Comparison of ENCODE assay signal across 8 mouse cellular contexts in the genomic region with DNA sequence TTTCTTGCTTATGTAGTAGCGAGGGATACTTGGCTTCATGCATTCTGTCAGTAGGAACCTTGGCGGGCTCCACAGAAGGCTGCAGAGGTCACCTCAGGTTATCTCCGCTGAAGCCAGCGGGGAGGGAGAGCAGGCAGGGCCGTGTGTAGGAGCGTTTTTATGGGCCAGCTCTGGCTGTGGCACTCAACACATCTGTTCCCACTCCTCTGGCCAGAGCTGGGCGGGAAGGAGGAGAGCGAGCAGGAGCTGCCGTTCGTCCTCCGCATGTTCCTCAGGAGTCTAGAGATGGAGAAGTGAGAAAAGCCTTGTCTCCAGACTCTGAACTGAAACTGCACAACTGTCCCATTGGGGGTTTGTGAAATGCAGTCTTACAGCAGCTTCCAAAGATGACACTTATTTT.
DNase-seq lines count a peak whose midpoint lies in the region; ATAC-seq lines count a peak whose summit lies in the region.

No protein-coding gene starts in this region.

- peak overlapping the region; percentile 6; the same call in 1 of the 2 replicates for H3K27ac ChIP-seq in limb, embryonic 13.5 days

- peaks cover 25% of the 10 kb centered on the region for H3K27me3 ChIP-seq in limb, embryonic 13.5 days

- no peaks in the 10 kb centered on the region for H3K9me3 ChIP-seq in limb, embryonic 13.5 days

- peaks cover 76% of the 10 kb centered on the region for H3K4me1 ChIP-seq in limb, embryonic 13.5 days

- peak; percentile 30 for DNase-seq in cerebellum, adult 9-11 months
- peak; percentile 17 for DNase-seq in ZHBTc4 (ENCODE audit: low read depth, low spot score)
- peak; percentile 27 to 65 for DNase-seq in gastrocnemius, postnatal 4 days (ENCODE audit: low spot score in 2 of 2)
- DNase-seq in left cerebral cortex, postnatal 4 days: no peak
- DNase-seq in left cerebral cortex, postnatal 10 days (ENCODE audit: extremely low spot score in 1 of 2, low spot score in 2 of 2): no peak
- no peak for DNase-seq in layer of hippocampus, adult 11-12 months (ENCODE audit: low spot score)

- no peaks in the 10 kb centered on the region for H3K36me3 ChIP-seq in limb, embryonic 13.5 days

- H3K4me2 ChIP-seq in limb, embryonic 13.5 days (replicated peaks): peak overlapping the region; percentile 37

- H3K4me3 ChIP-seq in limb, embryonic 13.5 days: no peak overlapping the region

- H3K9ac ChIP-seq in limb, embryonic 13.5 days: 0 out of 2 replicates have a peak overlapping the region, but pooled peaks have one; percentile 27

- ATAC-seq in cerebellum, adult (ENCODE audit: insufficient number of reproducible peaks, low FRiP score, low TSS enrichment): no peak
- ATAC-seq in limb, embryonic 13.5 days (ENCODE audit: low FRiP score, low read depth): no peak

- intact Hi-C loops in left cerebral cortex, postnatal 4 days (cut with DNase I): loop anchor here (5.0 to 10.0 kb wide), 2 partner anchors 428 to 981 kb away; a partner anchor contains a TSS
- intact Hi-C loops in left cerebral cortex, postnatal 10 days (cut with DNase I): loop anchor here (10.0 kb wide), 2 partner anchors 428 to 978 kb away; a partner anchor contains a TSS

- 10% methylated on average over 11 of the region's 11 CpGs for WGBS in limb, embryonic 13.5 days

Comparison
In these comparisons a context has a peak if more than half of its experiments do, and no peak if none do; other contexts are left out.
1. DNase-seq: peak in cerebellum, adult 9-11 months (single experiment), ZHBTc4 (single experiment) and gastrocnemius, postnatal 4 days (2 of 2); none in left cerebral cortex, postnatal 4 days (single experiment), left cerebral cortex, postnatal 10 days (0 of 2) and layer of hippocampus, adult 11-12 months (single experiment).